Mouse (Mus musculus) CD4-positive, CD25-positive, alpha-beta regulatory T cell, adult 4 months (primary cell): ENCODE results near the gene Ncapd2. TPM values are rescaled to one million over a fixed set of nuclear protein-coding genes. Genes with fewer than 3 reads are reported as not detected.

Experiments used
- ATAC-seq: one replicate; pipeline ENCODE4 v1.8.0; 2017
- polyA plus RNA-seq, 2 experiments: library from polyadenylated mRNA; unstranded; fragments of 100-300 nt; shearing (Covaris generic); gene quantifications; one replicate each; pipeline ENCODE4 v1.2.1; 2017

The Ncapd2 gene
- polyA plus RNA-seq, 2 experiments from 2014 or later = 22.6 to 49.4 TPM

- no peak for ATAC-seq
Observed at GRCm38 (mm10) chr6:125146797-125147196, 44.7 kb downstream of the Ncapd2 start.

GRCm38 (mm10) chr6:125146148-125146547 is 45.4 kb downstream of the Ncapd2 start:
- no peak for ATAC-seq

GRCm38 (mm10) chr6:125145479-125145951 is 46.0 kb downstream of the Ncapd2 start:
- ATAC-seq = no peak

- ATAC-seq = peak; percentile 100
Observed at GRCm38 (mm10) chr6:125145001-125145400, 46.5 kb downstream of the Ncapd2 start, which contains the start of gene Iffo1. Gene Iffo1 (plus strand): TSS chr6:125145241.

- ATAC-seq = no peak
Observed at GRCm38 (mm10) chr6:125143904-125144303, 47.6 kb downstream of the Ncapd2 start.

- no peak for ATAC-seq
Observed at GRCm38 (mm10) chr6:125143128-125143527, 48.4 kb downstream of the Ncapd2 start.

- ATAC-seq = no peak
Observed at GRCm38 (mm10) chr6:125142436-125142835, 49.1 kb downstream of the Ncapd2 start.

GRCm38 (mm10) chr6:125139747-125140146 is 51.8 kb downstream of the Ncapd2 start:
- ATAC-seq = no peak

GRCm38 (mm10) chr6:125137002-125137671 is 54.4 kb downstream of the Ncapd2 start:
- ATAC-seq = no peak

GRCm38 (mm10) chr6:125132470-125132869 is 59.0 kb downstream of the Ncapd2 start:
- ATAC-seq = no peak

GRCm38 (mm10) chr6:125131302-125132156 is 60.0 kb downstream of the Ncapd2 start, which contains the start of gene Nop2:
Gene Nop2 (plus strand): TSS chr6:125131909.
- peak; percentile 96 for ATAC-seq

GRCm38 (mm10) chr6:125129710-125130402 is 61.6 kb downstream of the Ncapd2 start:
- ATAC-seq = no peak

- no peak for ATAC-seq
Observed at GRCm38 (mm10) chr6:125128724-125129123, 62.8 kb downstream of the Ncapd2 start.

GRCm38 (mm10) chr6:125119387-125119786 is 72.1 kb downstream of the Ncapd2 start:
- ATAC-seq = no peak

Other genes starting within 250 kb of the Ncapd2 start
- 10 to 100 TPM; 66.2 to 93.4 TPM for gene Cops7a, start 226.2 kb downstream of the Ncapd2 start, polyA plus RNA-seq
- under 1 TPM in 1 of 2 experiments, not detected in 1; 0.15 TPM for gene Pianp, start 195.0 kb downstream of the Ncapd2 start, polyA plus RNA-seq
- gene Zfp384, start 182.6 kb downstream of the Ncapd2 start, polyA plus RNA-seq = 1 to 10 TPM; 3.9 to 4.4 TPM
- gene Ing4, start 151.9 kb downstream of the Ncapd2 start, polyA plus RNA-seq = 10 to 100 TPM; 48.3 to 64.6 TPM
- gene Acrbp, start 142.0 kb downstream of the Ncapd2 start, polyA plus RNA-seq = 10 to 100 TPM; 24.6 to 25.9 TPM
- gene Lpar5, start 123.8 kb downstream of the Ncapd2 start, polyA plus RNA-seq = 10 to 100 TPM; 12.1 to 19.9 TPM
- 10 to 100 TPM; 61.4 to 71.9 TPM for gene Chd4, start 95.7 kb downstream of the Ncapd2 start, polyA plus RNA-seq
- 10 to 100 TPM; 51.5 to 59.7 TPM for gene Nop2, start 59.8 kb downstream of the Ncapd2 start, polyA plus RNA-seq
- gene Iffo1, start 46.5 kb downstream of the Ncapd2 start, polyA plus RNA-seq = 10 to 100 TPM in 1 of 2 experiments, 1 to 10 TPM in 1; 9.5 to 10.6 TPM
- 100 to 1,000 TPM; 215 to 384 TPM for gene Gapdh, start 25.2 kb downstream of the Ncapd2 start, polyA plus RNA-seq
- 10 to 100 TPM; 67.5 to 77.7 TPM for gene Mrpl51, start 100 bp upstream of the Ncapd2 start, polyA plus RNA-seq
- gene Vamp1, start 23.9 kb upstream of the Ncapd2 start, polyA plus RNA-seq = 10 to 100 TPM; 17.0 to 28.4 TPM
- 100 to 1,000 TPM in 1 of 2 experiments, 10 to 100 TPM in 1; 88.2 to 156 TPM for gene Tapbpl, start 40.2 kb upstream of the Ncapd2 start, polyA plus RNA-seq
- 100 to 1,000 TPM; 638 to 724 TPM for gene Cd27, start 45.3 kb upstream of the Ncapd2 start, polyA plus RNA-seq
- 1 to 10 TPM; 1.9 to 2.3 TPM for gene Tuba3a, start 94.3 kb upstream of the Ncapd2 start, polyA plus RNA-seq
- under 1 TPM in 1 of 2 experiments, not detected in 1; 0.28 TPM for gene Ltbr, start 122.2 kb upstream of the Ncapd2 start, polyA plus RNA-seq
- not detected for gene Scnn1a, start 129.0 kb upstream of the Ncapd2 start, polyA plus RNA-seq
- 10 to 100 TPM; 24.9 to 43.5 TPM for gene Tnfrsf1a, start 157.7 kb upstream of the Ncapd2 start, polyA plus RNA-seq
- under 1 TPM in 1 of 2 experiments, not detected in 1; 0.12 TPM for gene Plekhg6, start 189.1 kb upstream of the Ncapd2 start, polyA plus RNA-seq